15 mouse cellular contexts compared by ENCODE assay signal in the genomic region with DNA sequence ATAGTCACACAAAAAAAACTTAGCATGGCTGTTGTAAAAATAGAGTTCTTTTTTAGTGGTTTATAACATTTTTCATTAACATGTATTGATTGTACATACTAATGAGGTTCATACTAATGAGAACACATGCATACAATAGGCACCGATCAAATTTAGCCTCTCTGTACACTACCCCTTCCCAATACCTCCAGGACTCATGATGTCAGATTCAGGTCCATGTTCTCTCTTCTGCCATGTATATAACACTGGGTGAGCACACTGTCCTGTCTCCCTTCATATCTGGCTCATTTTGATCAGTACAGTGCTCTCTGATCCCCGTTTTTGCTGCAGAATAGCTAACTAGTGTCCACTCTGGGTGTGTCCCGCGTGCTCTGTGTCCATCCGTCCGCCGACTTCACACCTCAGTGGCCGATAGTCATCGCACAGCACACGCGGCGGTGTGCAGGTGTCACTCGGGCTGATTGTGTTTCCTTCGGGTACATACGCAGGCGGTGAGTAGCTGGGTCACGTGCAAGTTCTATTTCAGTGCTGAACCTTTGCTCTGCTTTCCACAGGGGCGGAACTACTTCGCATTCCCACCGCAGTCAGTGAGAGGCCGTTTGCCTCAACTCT.
DNase-seq lines count a peak whose midpoint lies in the region; ATAC-seq and TF ChIP-seq lines count a peak whose summit lies in the region.
"Had no signal": no experiment of that assay in that cellular context is flagged by ENCODE, and none has a peak within 500 bp of the region (broad histone marks: within the 10 kb centered on the region; RNA-seq: fewer than 3 reads in every experiment).

No protein-coding gene starts in this region.

- DNase-seq in heart, adult 18-20 months: peak; percentile 52 to 64
- DNase-seq in urinary bladder, postnatal 36 days (ENCODE audit: low spot score in 2 of 2): peak; percentile 27 to 51
- DNase-seq in urinary bladder, postnatal 4 days (ENCODE audit: low spot score in 2 of 2): no peak
- no peak for DNase-seq in liver, postnatal 0 days
- DNase-seq in adrenal gland, adult (ENCODE audit: inconsistent age in 2 of 2, low spot score in 1 of 2): no peak
- no peak for DNase-seq in cerebellum, postnatal 10 days
- DNase-seq: adrenal gland, postnatal 10 days; B cell, adult 2 months; liver, embryonic 13.5 days; thymus, postnatal 14 days had no signal

- no peak overlapping the region for H3K27ac ChIP-seq in heart, embryonic 12.5 days (ENCODE audit: poor library complexity, severe bottlenecking)
- H3K27ac ChIP-seq in intestine, embryonic 16.5 days (ENCODE audit: low read length): no peak overlapping the region
- H3K27ac ChIP-seq in liver, postnatal 0 days (ENCODE audit: low read depth): no peak overlapping the region
- H3K27ac ChIP-seq: left cerebral cortex, adult 2 months; liver, embryonic 13.5 days; macrophage had no signal

- no peak overlapping the region for H3K4me2 ChIP-seq in heart, embryonic 12.5 days
- no peak overlapping the region for H3K4me2 ChIP-seq in intestine, embryonic 16.5 days (ENCODE audit: low read depth, low read length)
- H3K4me2 ChIP-seq in liver, postnatal 0 days (ENCODE audit: low read depth, low read length): no peak overlapping the region
- H3K4me2 ChIP-seq: liver, embryonic 13.5 days had no signal

- TF ChIP-seq EP300 in liver, postnatal 0 days (IDR thresholded peaks at IDR 0.05; ENCODE audit: low read depth): no peak

- H3K4me3 ChIP-seq in heart, embryonic 12.5 days: no peak overlapping the region
- H3K4me3 ChIP-seq in intestine, embryonic 16.5 days (ENCODE audit: low read length): no peak overlapping the region
- no peak overlapping the region for H3K4me3 ChIP-seq in liver, postnatal 0 days (ENCODE audit: low read depth, low read length)
- H3K4me3 ChIP-seq: embryonic facial prominence, embryonic 10.5 days; left cerebral cortex, adult 2 months; liver, embryonic 13.5 days had no signal

- no peak overlapping the region for H3K9ac ChIP-seq in heart, embryonic 12.5 days
- no peak overlapping the region for H3K9ac ChIP-seq in intestine, embryonic 16.5 days (ENCODE audit: low read depth, low read length)
- no peak overlapping the region for H3K9ac ChIP-seq in liver, postnatal 0 days (replicated peaks)
- H3K9ac ChIP-seq: liver, embryonic 13.5 days had no signal

- TF ChIP-seq CTCF in liver, postnatal 0 days (IDR thresholded peaks at IDR 0.05; ENCODE audit: low read depth): no peak

- no peaks in the 10 kb centered on the region for H3K27me3 ChIP-seq in heart, embryonic 12.5 days (replicated peaks)
- no peaks in the 10 kb centered on the region for H3K27me3 ChIP-seq in intestine, embryonic 16.5 days (replicated peaks; ENCODE audit: control insufficient read depth, insufficient read depth, low read length)
- 0 out of 2 replicates have a peak, but pooled peaks cover 3% of the 10 kb centered on the region for H3K27me3 ChIP-seq in liver, postnatal 0 days (ENCODE audit: insufficient read depth, low read length)
- H3K27me3 ChIP-seq: liver, embryonic 13.5 days had no signal

- no peaks in the 10 kb centered on the region for H3K9me3 ChIP-seq in heart, embryonic 12.5 days (replicated peaks)
- no peaks in the 10 kb centered on the region for H3K9me3 ChIP-seq in intestine, embryonic 16.5 days (ENCODE audit: control insufficient read depth, low read length)
- no peaks in the 10 kb centered on the region for H3K9me3 ChIP-seq in liver, postnatal 0 days (ENCODE audit: low read length)
- H3K9me3 ChIP-seq: embryonic facial prominence, embryonic 10.5 days; liver, embryonic 13.5 days had no signal

- no peaks in the 10 kb centered on the region for H3K36me3 ChIP-seq in heart, embryonic 12.5 days
- H3K36me3 ChIP-seq in intestine, embryonic 16.5 days (ENCODE audit: control insufficient read depth, insufficient read depth, low read length): no peaks in the 10 kb centered on the region
- H3K36me3 ChIP-seq in liver, postnatal 0 days (replicated peaks; ENCODE audit: insufficient read depth, low read length): no peaks in the 10 kb centered on the region
- H3K36me3 ChIP-seq: embryonic facial prominence, embryonic 10.5 days; liver, embryonic 13.5 days had no signal

- no peak for ATAC-seq in heart, embryonic 12.5 days (ENCODE audit: insufficient number of reproducible peaks, low FRiP score)
- peak; percentile 58 for ATAC-seq in intestine, embryonic 16.5 days
- ATAC-seq in liver, postnatal 0 days: no peak

- peaks cover 60% of the 10 kb centered on the region for H3K4me1 ChIP-seq in heart, embryonic 12.5 days (replicated peaks)
- peaks cover 3% of the 10 kb centered on the region; the same call in 1 of the 2 replicates for H3K4me1 ChIP-seq in intestine, embryonic 16.5 days (ENCODE audit: control insufficient read depth, insufficient read depth, low read length)
- no peaks in the 10 kb centered on the region for H3K4me1 ChIP-seq in liver, postnatal 0 days (ENCODE audit: insufficient read depth)
- H3K4me1 ChIP-seq: embryonic facial prominence, embryonic 10.5 days; liver, embryonic 13.5 days had no signal

- WGBS in heart, embryonic 12.5 days: 68% methylated on average over 21 of the region's 21 CpGs
- 82% methylated on average over 21 of the region's 21 CpGs for WGBS in intestine, embryonic 16.5 days
- WGBS in liver, postnatal 0 days (ENCODE audit: insufficient replicate concordance): 84% methylated on average over 21 of the region's 21 CpGs

Comparison
In these comparisons a context has a peak if more than half of its experiments do, and no peak if none do; other contexts are left out.
1. DNase-seq: peak in heart, adult 18-20 months (2 of 2) and urinary bladder, postnatal 36 days (2 of 2); none in urinary bladder, postnatal 4 days (0 of 2), liver, postnatal 0 days (single experiment), adrenal gland, adult (0 of 2) and cerebellum, postnatal 10 days (0 of 2).